Mouse (Mus musculus) midbrain, embryonic 16.5 days (tissue): Measurements from ENCODE around the gene H2-Aa. TPM values are rescaled to one million over a fixed set of nuclear protein-coding genes. Genes with fewer than 3 reads are reported as not detected.
A peak's percentile ranks its signal among the peaks of the same experiment; 100 is the strongest.

Experiments used
- ATAC-seq: fragments of 200-750 bp; cut with Nextera tagmentation; 2 replicates; pipeline ENCODE4 v1.8.0; 2017; ENCODE audit warnings: moderate TSS enrichment
- H3K27ac ChIP-seq: fragments of 300-500 bp; sonication (generic); 2 replicates; pipeline ENCODE4 v1.5.1; 2014; ENCODE audit warnings: mild to moderate bottlenecking, low read length, mixed read lengths
- H3K27me3 ChIP-seq: fragments of 300-500 bp; sonication (generic); 2 replicates; pipeline ENCODE4 v1.6.1; 2014; ENCODE audit warnings: low read depth, low read length, mixed read lengths; ENCODE audit not compliant: control insufficient read depth, insufficient read depth
- H3K36me3 ChIP-seq: fragments of 300-500 bp; sonication (generic); 2 replicates; pipeline ENCODE4 v1.6.1; 2014; ENCODE audit warnings: mild to moderate bottlenecking, low read length, moderate library complexity, mixed read lengths; ENCODE audit not compliant: control insufficient read depth, insufficient read depth
- H3K4me1 ChIP-seq: fragments of 300-500 bp; sonication (generic); 2 replicates; pipeline ENCODE4 v1.6.1; 2014; ENCODE audit warnings: mild to moderate bottlenecking, low read length, mixed read lengths; ENCODE audit not compliant: control insufficient read depth, insufficient read depth
- H3K4me2 ChIP-seq: fragments of 300-500 bp; sonication (generic); 2 replicates; pipeline ENCODE4 v1.6.1; 2014; ENCODE audit warnings: mild to moderate bottlenecking, low read length, mixed read lengths
- H3K4me3 ChIP-seq: fragments of 300-500 bp; sonication (generic); 2 replicates; pipeline ENCODE4 v1.5.1; 2014; ENCODE audit warnings: low read depth, mild to moderate bottlenecking, low read length, moderate library complexity, mixed read lengths
- H3K9ac ChIP-seq: fragments of 300-500 bp; sonication (generic); 2 replicates; pipeline ENCODE4 v1.6.1; 2014; ENCODE audit warnings: low read depth, low read length, mixed read lengths
- H3K9me3 ChIP-seq: fragments of 300-500 bp; sonication (generic); replicated peaks from 2 replicates; pipeline ENCODE4 v1.6.1; 2014; ENCODE audit warnings: mild to moderate bottlenecking, low read length, mixed read lengths; ENCODE audit not compliant: control insufficient read depth, poor library complexity, severe bottlenecking
- WGBS: fragments of 180-500 bp; shearing (Covaris S2); extraction: QIAGEN DNeasy Blood & Tissue Kit; methylation state at CpG from one replicate; pipeline ENCODE4 v1.1.7; 2014; 5-methylcytosine and 5-hydroxymethylcytosine counted together
- polyA plus RNA-seq: library from polyadenylated mRNA; unstranded; fragments of >200 nt; fragmentation: Nextera tagmentation; extraction: Ambion mirVana; gene quantifications from 2 replicates; pipeline ENCODE4 v1.2.1, GENCODE M21; 2015

H2-Aa gene
- polyA plus RNA-seq, 1 experiment from 2014 or later, result not detected

GRCm38 (mm10) chr17:34247047-34247446, 40.6 kb downstream of the H2-Aa start:
- H3K9me3 ChIP-seq, result no peaks in the 10 kb centered on the region
- no peak overlapping the region for H3K4me3 ChIP-seq
- H3K4me2 ChIP-seq, result no peak overlapping the region
- H3K9ac ChIP-seq, result no peak overlapping the region
- H3K27me3 ChIP-seq, result no peaks in the 10 kb centered on the region
- 84% methylated on average over 3 of the region's 3 CpGs for WGBS
- no peaks in the 10 kb centered on the region for H3K36me3 ChIP-seq
- no peaks in the 10 kb centered on the region for H3K4me1 ChIP-seq
- ATAC-seq, result no peak
- H3K27ac ChIP-seq, result no peak overlapping the region

GRCm38 (mm10) chr17:34244656-34245055, 43.0 kb downstream of the H2-Aa start:
- H3K4me1 ChIP-seq, result no peaks in the 10 kb centered on the region
- WGBS, result 76% methylated on average over 4 of the region's 4 CpGs
- no peaks in the 10 kb centered on the region for H3K27me3 ChIP-seq
- no peaks in the 10 kb centered on the region for H3K36me3 ChIP-seq
- no peak overlapping the region for H3K9ac ChIP-seq
- H3K9me3 ChIP-seq, result no peaks in the 10 kb centered on the region; the same call in 1 of the 2 replicates
- no peak for ATAC-seq
- H3K4me3 ChIP-seq, result no peak overlapping the region
- no peak overlapping the region for H3K4me2 ChIP-seq
- no peak overlapping the region for H3K27ac ChIP-seq

GRCm38 (mm10) chr17:34240916-34241315, 46.7 kb downstream of the H2-Aa start:
- Histone ChIP-seq H3K4me3 (no peak overlapping the region), H3K9ac (no peak overlapping the region), H3K9me3 (no peaks in the 10 kb centered on the region; the same call in 1 of the 2 replicates), H3K27me3 (no peaks in the 10 kb centered on the region), H3K36me3 (no peaks in the 10 kb centered on the region), H3K27ac (no peak overlapping the region), H3K4me1 (no peaks in the 10 kb centered on the region), H3K4me2 (no peak overlapping the region)
- ATAC-seq, result no peak
- 85% methylated on average over 6 of the region's 6 CpGs for WGBS

- 65% methylated on average over 3 of the region's 3 CpGs for WGBS
Measured at GRCm38 (mm10) chr17:34240366-34240765, 47.3 kb downstream of the H2-Aa start.

GRCm38 (mm10) chr17:34239601-34240041, 48.0 kb downstream of the H2-Aa start:
- H3K4me1 ChIP-seq, result no peaks in the 10 kb centered on the region
- H3K4me2 ChIP-seq, result no peak overlapping the region
- no peak overlapping the region for H3K4me3 ChIP-seq
- no peaks in the 10 kb centered on the region; the same call in 1 of the 2 replicates for H3K9me3 ChIP-seq
- no peaks in the 10 kb centered on the region for H3K27me3 ChIP-seq
- H3K9ac ChIP-seq, result no peak overlapping the region
- ATAC-seq, result no peak
- H3K36me3 ChIP-seq, result no peaks in the 10 kb centered on the region
- WGBS, result 69% methylated on average over 10 of the region's 10 CpGs
- no peak overlapping the region for H3K27ac ChIP-seq

More at GRCm38 (mm10) chr17:34240366-34240765, 47.3 kb downstream of the H2-Aa start:
- Histone ChIP-seq H3K4me1 (no peaks in the 10 kb centered on the region), H3K27me3 (no peaks in the 10 kb centered on the region), H3K9me3 (no peaks in the 10 kb centered on the region; the same call in 1 of the 2 replicates), H3K4me2 (no peak overlapping the region), H3K27ac (no peak overlapping the region), H3K9ac (no peak overlapping the region), H3K4me3 (no peak overlapping the region), H3K36me3 (no peaks in the 10 kb centered on the region)
- ATAC-seq, result no peak

GRCm38 (mm10) chr17:34238706-34239105, 48.9 kb downstream of the H2-Aa start, which contains the start of gene H2-Ob:
TSS of gene H2-Ob (plus strand) at chr17:34238903.
- Histone ChIP-seq H3K4me1 (no peaks in the 10 kb centered on the region), H3K27me3 (no peaks in the 10 kb centered on the region), H3K4me2 (no peak within 1 kb of the TSS), H3K4me3 (no peak within 1 kb of the TSS), H3K27ac (no peak within 1 kb of the TSS), H3K36me3 (no peaks in the 10 kb centered on the region), H3K9me3 (no peaks in the 10 kb centered on the region; the same call in 1 of the 2 replicates), H3K9ac (no peak within 1 kb of the TSS)
- ATAC-seq, result peak; percentile 64; the same call in 1 of the 2 replicates
- WGBS, result 68% methylated on average over 3 of the region's 3 CpGs

- WGBS, result 71% methylated on average over 3 of the region's 3 CpGs
- Histone ChIP-seq H3K4me1 (no peaks in the 10 kb centered on the region), H3K9me3 (no peaks in the 10 kb centered on the region; the same call in 1 of the 2 replicates), H3K4me3 (no peak overlapping the region), H3K9ac (no peak overlapping the region), H3K27me3 (no peaks in the 10 kb centered on the region), H3K4me2 (no peak overlapping the region), H3K27ac (no peak overlapping the region), H3K36me3 (no peaks in the 10 kb centered on the region)
- ATAC-seq, result no peak
Measured at GRCm38 (mm10) chr17:34237741-34238140, 49.9 kb downstream of the H2-Aa start.

- 79% methylated on average over 5 of the region's 5 CpGs for WGBS
- Histone ChIP-seq H3K4me1 (no peaks in the 10 kb centered on the region), H3K4me2 (no peak overlapping the region), H3K27ac (no peak overlapping the region), H3K9ac (no peak overlapping the region), H3K27me3 (no peaks in the 10 kb centered on the region), H3K36me3 (no peaks in the 10 kb centered on the region), H3K4me3 (no peak overlapping the region), H3K9me3 (no peaks in the 10 kb centered on the region; the same call in 1 of the 2 replicates)
- ATAC-seq, result no peak
Measured at GRCm38 (mm10) chr17:34236691-34237090, 50.9 kb downstream of the H2-Aa start.

- no peaks in the 10 kb centered on the region for H3K9me3 ChIP-seq
- H3K4me3 ChIP-seq, result no peak overlapping the region
- no peaks in the 10 kb centered on the region for H3K27me3 ChIP-seq
- WGBS, result 45% methylated on average over 9 of the region's 9 CpGs
- H3K4me1 ChIP-seq, result no peaks in the 10 kb centered on the region
- no peaks in the 10 kb centered on the region for H3K36me3 ChIP-seq
- H3K27ac ChIP-seq, result no peak overlapping the region
- H3K4me2 ChIP-seq, result no peak overlapping the region
- H3K9ac ChIP-seq, result no peak overlapping the region
- ATAC-seq, result no peak
Measured at GRCm38 (mm10) chr17:34234926-34235325, 52.7 kb downstream of the H2-Aa start.
